Mouse (Mus musculus) C2C12 (cell line): ENCODE data around the gene Gm28308.

Experiments
- CEBPB ChIP-seq: IDR thresholded peaks from one replicate; pipeline ENCODE4 v1.6.1; 2011; ENCODE audit warnings: low read depth, mild to moderate bottlenecking, control low read depth, moderate library complexity
- CTCF ChIP-seq: IDR thresholded peaks from one replicate; pipeline ENCODE4 v1.5.1; 2011; ENCODE audit not compliant: control insufficient read depth, insufficient read depth, insufficient read length
- FOSL1 ChIP-seq: IDR thresholded peaks from one replicate; pipeline ENCODE4 v1.8.0; 2011; ENCODE audit warnings: mild to moderate bottlenecking, low read length; ENCODE audit not compliant: poor library complexity, insufficient read depth, severe bottlenecking
- MAX ChIP-seq: IDR thresholded peaks from one replicate; pipeline ENCODE4 v1.6.1; 2011; ENCODE audit warnings: mild to moderate bottlenecking, control low read depth
- MYOD1 ChIP-seq: IDR thresholded peaks from one replicate; pipeline ENCODE4 v1.6.1; 2011; ENCODE audit warnings: low read depth; ENCODE audit not compliant: control insufficient read depth, insufficient read length
- MYOG ChIP-seq: IDR thresholded peaks from one replicate; pipeline ENCODE4 v1.6.1; 2011; ENCODE audit not compliant: control insufficient read depth, insufficient read length; ENCODE audit errors: extremely low read depth
- USF1 ChIP-seq: IDR thresholded peaks from one replicate; pipeline ENCODE4 v1.6.1; 2011; ENCODE audit warnings: low read depth, mild to moderate bottlenecking, control low read depth, moderate library complexity

DNA sequence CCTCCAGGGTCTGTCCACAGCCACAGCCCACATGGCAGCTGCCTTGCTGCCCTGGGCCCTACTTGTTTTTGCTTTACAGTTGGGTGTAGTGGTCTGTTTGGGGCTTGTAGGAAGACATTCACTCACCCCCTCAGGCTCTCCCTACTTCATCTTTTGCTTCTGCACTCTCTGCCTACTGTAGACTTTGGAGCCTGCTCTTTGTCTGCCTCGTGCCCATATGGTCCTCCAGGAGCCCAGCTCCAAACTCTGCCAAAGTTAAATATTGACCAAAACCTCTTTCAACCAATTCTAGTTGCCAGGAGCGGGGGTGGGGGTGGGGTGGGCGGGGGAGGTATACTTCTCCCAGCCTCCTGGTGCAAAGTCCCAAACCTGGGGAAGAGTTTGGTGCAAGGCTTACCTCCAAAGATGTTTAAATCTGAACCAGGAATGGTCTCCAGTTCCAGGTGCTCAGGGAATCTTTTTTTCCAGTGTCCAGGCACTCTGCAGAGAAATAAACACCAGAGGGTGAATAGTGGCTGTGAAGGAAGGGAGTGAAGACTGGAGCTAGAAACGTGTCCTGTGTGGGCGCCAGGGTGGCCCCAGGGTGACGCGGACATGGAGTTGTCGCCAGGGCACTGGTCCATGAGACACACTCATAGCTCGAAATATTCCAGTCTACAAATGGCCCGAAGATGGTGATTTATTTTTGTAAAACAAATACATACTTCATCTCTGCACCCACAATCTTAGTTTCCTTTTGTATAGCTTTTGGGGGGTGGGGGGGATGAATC lies 29.6 kb downstream of the Gm28308 start:
- TF ChIP-seq CTCF, result no peak
- no peak for TF ChIP-seq MAX
- TF ChIP-seq MYOG, result no peak
- TF ChIP-seq CEBPB, result no peak
- TF ChIP-seq FOSL1, result no peak
- no peak for TF ChIP-seq USF1
- no peak for TF ChIP-seq MYOD1
